Mouse (Mus musculus) intestine, embryonic 14.5 days (tissue): ENCODE measurements at regions not wholly inside any gene's neighbourhood (a gene's known extent, or its start where the extent isn't known, plus 50 kb on each side); places are given as distances from the start of the nearest gene placed in this dataset.

Source experiments
- ATAC-seq: fragments of 200-750 bp; cut with Nextera tagmentation; replicated peaks from 2 replicates; pipeline ENCODE4 v1.8.0; 2017; ENCODE audit warnings: low read depth, moderate number of reproducible peaks, moderate TSS enrichment, moderate library complexity; ENCODE audit not compliant: low FRiP score, low TSS enrichment
- DNase-seq: peaks from one replicate; pipeline ENCODE4 v3.0.0-alpha.2; 2018; ENCODE audit warnings: low spot score
- H3K27ac ChIP-seq: fragments of 300-500 bp; sonication (generic); 2 replicates; pipeline ENCODE4 v1.5.1; 2014; ENCODE audit warnings: low read depth, mild to moderate bottlenecking, control low read depth
- H3K27me3 ChIP-seq: fragments of 300-500 bp; sonication (generic); replicated peaks from 2 replicates; pipeline ENCODE4 v1.6.1; 2014; ENCODE audit warnings: low read length, control low read depth; ENCODE audit not compliant: control insufficient read depth, insufficient read depth
- H3K36me3 ChIP-seq: fragments of 300-500 bp; sonication (generic); 2 replicates; pipeline ENCODE4 v1.6.1; 2014; ENCODE audit warnings: low read length, control low read depth; ENCODE audit not compliant: control insufficient read depth, insufficient read depth
- H3K4me1 ChIP-seq: fragments of 300-500 bp; sonication (generic); replicated peaks from 2 replicates; pipeline ENCODE4 v1.6.1; 2014; ENCODE audit warnings: low read length, control low read depth, mixed read lengths; ENCODE audit not compliant: control insufficient read depth, insufficient read depth
- H3K4me2 ChIP-seq: fragments of 300-500 bp; sonication (generic); 2 replicates; pipeline ENCODE4 v1.6.1; 2014; ENCODE audit warnings: low read length
- H3K4me3 ChIP-seq: fragments of 300-500 bp; sonication (generic); 2 replicates; pipeline ENCODE4 v1.5.1; 2014; ENCODE audit warnings: low read depth, low read length, control low read depth, mixed read lengths
- H3K9ac ChIP-seq: fragments of 300-500 bp; sonication (generic); 2 replicates; pipeline ENCODE4 v1.6.1; 2014; ENCODE audit warnings: mild to moderate bottlenecking, low read length
- H3K9me3 ChIP-seq: fragments of 300-500 bp; sonication (generic); 2 replicates; pipeline ENCODE4 v1.6.1; 2016; ENCODE audit warnings: low read length, control low read depth; ENCODE audit not compliant: control insufficient read depth
- WGBS: fragments of 180-500 bp; shearing (Covaris S2); extraction: QIAGEN DNeasy Blood & Tissue Kit; methylation state at CpG from one replicate; pipeline ENCODE4 v1.1.7; 2014; 5-methylcytosine and 5-hydroxymethylcytosine counted together

DNA sequence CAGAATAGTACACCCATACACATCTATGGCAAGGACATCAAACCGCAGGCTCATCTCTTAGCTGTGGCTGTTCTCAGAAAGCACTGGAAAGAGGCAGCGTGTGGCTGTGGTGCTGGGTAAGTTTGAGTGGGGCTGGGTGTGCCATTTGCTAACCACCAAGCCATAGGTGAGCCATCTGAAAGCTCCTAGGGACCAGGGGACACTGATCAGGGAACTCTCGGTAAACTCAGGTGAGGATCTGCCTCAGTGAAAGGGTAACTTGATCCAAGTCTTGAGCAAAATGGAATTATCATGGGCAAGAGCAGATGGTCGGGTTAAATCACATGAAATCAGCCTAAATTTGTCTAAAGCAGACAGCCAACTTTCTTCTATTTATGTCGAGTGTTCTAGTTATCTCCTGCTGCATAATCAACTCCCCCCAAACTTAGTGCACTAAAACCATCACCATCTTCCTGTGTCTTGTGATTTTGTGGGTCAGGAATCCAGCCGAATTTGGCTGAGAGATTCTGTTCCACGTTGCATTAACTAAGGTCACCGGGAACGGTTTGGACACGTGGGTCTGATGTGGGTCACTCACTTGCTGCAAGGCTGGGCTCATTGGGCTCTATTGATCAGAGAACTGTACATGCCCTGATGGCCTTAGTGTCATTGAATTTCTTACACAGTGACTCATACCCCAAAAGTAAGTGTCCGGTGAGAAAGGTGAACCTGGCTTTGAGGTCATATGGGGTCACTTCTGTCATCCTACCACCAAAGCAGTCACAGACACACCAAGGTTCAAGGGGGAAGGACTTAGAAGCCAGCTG lies 78.9 kb upstream of the Hes1 start:
- 87% methylated on average over 11 of the region's 11 CpGs for WGBS

GRCm38 (mm10) chr16:29987595-29987994 lies 76.6 kb upstream of the Hes1 start:
- no peak overlapping the region for H3K27ac ChIP-seq
- no peak overlapping the region for H3K9ac ChIP-seq
- H3K27me3 ChIP-seq: no peaks in the 10 kb centered on the region
- DNase-seq: no peak
- no peaks in the 10 kb centered on the region for H3K36me3 ChIP-seq
- 82% methylated on average over 4 of the region's 4 CpGs for WGBS
- no peaks in the 10 kb centered on the region for H3K9me3 ChIP-seq
- 0 out of 2 replicates have a peak, but pooled peaks have one; percentile 57 for ATAC-seq
- H3K4me1 ChIP-seq: peaks cover 10% of the 10 kb centered on the region; the same call in 1 of the 2 replicates
- H3K4me2 ChIP-seq: no peak overlapping the region
- no peak overlapping the region for H3K4me3 ChIP-seq

More for the DNA sequence above, 78.9 kb upstream of the Hes1 start:
- no peak overlapping the region for H3K9ac ChIP-seq
- H3K27me3 ChIP-seq: no peaks in the 10 kb centered on the region
- no peak overlapping the region for H3K27ac ChIP-seq
- DNase-seq (no peak), ATAC-seq (no peak)
- no peaks in the 10 kb centered on the region for H3K36me3 ChIP-seq
- peaks cover 2% of the 10 kb centered on the region; the same call in 1 of the 2 replicates for H3K4me1 ChIP-seq
- H3K4me3 ChIP-seq: no peak overlapping the region
- no peaks in the 10 kb centered on the region for H3K9me3 ChIP-seq
- H3K4me2 ChIP-seq: no peak overlapping the region

DNA sequence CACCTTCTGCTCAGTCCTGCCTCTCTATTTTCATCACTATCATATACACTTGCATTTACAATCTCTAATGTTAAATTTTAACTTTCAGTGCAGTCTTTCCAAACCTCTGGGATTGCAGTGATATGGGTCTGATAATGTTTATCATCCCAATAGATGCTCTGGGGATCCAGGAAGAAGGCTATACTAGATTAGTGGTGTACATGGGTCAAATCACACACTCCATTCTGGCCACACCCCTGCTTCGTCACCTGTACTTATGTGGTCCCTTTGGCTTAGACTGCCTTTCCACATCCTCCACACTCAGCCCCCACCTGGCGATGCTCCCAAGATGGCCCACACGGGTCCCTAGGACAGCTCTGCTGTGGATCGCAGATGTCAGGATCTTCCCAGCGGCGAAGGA lies 76.2 kb upstream of the Hes1 start:
- H3K4me2 ChIP-seq: no peak overlapping the region
- peaks cover 10% of the 10 kb centered on the region; the same call in 1 of the 2 replicates for H3K4me1 ChIP-seq
- H3K27ac ChIP-seq: no peak overlapping the region
- no peaks in the 10 kb centered on the region for H3K9me3 ChIP-seq
- H3K4me3 ChIP-seq: no peak overlapping the region
- 87% methylated on average over 6 of the region's 6 CpGs for WGBS
- DNase-seq (no peak), ATAC-seq (no peak)
- H3K9ac ChIP-seq: no peak overlapping the region
- no peaks in the 10 kb centered on the region for H3K36me3 ChIP-seq
- H3K27me3 ChIP-seq: no peaks in the 10 kb centered on the region

GRCm38 (mm10) chr16:29989308-29989707 lies 74.9 kb upstream of the Hes1 start:
- H3K36me3 ChIP-seq: no peaks in the 10 kb centered on the region
- ATAC-seq (no peak), DNase-seq (no peak)
- H3K27ac ChIP-seq: no peak overlapping the region
- H3K9me3 ChIP-seq: no peaks in the 10 kb centered on the region
- no peak overlapping the region for H3K4me3 ChIP-seq
- no peak overlapping the region for H3K9ac ChIP-seq
- WGBS: 47% methylated on average over 1 of the region's 1 CpGs
- H3K4me2 ChIP-seq: no peak overlapping the region
- H3K4me1 ChIP-seq: peaks cover 10% of the 10 kb centered on the region; the same call in 1 of the 2 replicates
- no peaks in the 10 kb centered on the region for H3K27me3 ChIP-seq

DNA sequence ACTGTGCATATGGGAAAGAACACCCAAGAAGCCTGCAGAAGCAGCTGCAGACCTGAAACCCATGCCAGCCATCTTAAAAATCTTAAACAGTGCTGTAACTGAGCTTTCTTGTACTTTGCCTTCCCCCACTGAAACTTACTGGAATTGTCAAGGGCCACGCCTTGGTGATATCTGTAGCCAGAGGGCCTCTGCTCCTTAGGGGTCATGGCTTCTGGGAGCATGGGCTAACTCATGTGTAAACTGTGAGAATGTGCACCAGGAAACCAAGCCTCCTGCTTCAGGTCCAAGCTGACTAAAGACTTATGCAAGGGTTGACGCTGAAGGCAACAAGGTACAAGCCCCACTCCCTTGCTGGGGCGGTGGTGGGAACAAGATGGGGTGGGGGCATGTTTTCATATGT lies 73.8 kb upstream of the Hes1 start:
- Histone ChIP-seq H3K36me3 (no peaks in the 10 kb centered on the region), H3K9ac (no peak overlapping the region), H3K27ac (no peak overlapping the region), H3K9me3 (no peaks in the 10 kb centered on the region), H3K27me3 (no peaks in the 10 kb centered on the region), H3K4me1 (peaks cover 10% of the 10 kb centered on the region; the same call in 1 of the 2 replicates), H3K4me3 (no peak overlapping the region), H3K4me2 (no peak overlapping the region)
- ATAC-seq: no peak
- no peak for DNase-seq
- 58% methylated on average over 3 of the region's 3 CpGs for WGBS

GRCm38 (mm10) chr16:29990795-29991587 lies 73.2 kb upstream of the Hes1 start:
- 73% methylated on average over 9 of the region's 9 CpGs for WGBS
- Histone ChIP-seq H3K27ac (no peak overlapping the region), H3K27me3 (no peaks in the 10 kb centered on the region), H3K4me2 (no peak overlapping the region), H3K9me3 (no peaks in the 10 kb centered on the region), H3K36me3 (no peaks in the 10 kb centered on the region), H3K4me3 (no peak overlapping the region), H3K4me1 (peaks cover 12% of the 10 kb centered on the region), H3K9ac (no peak overlapping the region)
- ATAC-seq: no peak
- DNase-seq: no peak

DNA sequence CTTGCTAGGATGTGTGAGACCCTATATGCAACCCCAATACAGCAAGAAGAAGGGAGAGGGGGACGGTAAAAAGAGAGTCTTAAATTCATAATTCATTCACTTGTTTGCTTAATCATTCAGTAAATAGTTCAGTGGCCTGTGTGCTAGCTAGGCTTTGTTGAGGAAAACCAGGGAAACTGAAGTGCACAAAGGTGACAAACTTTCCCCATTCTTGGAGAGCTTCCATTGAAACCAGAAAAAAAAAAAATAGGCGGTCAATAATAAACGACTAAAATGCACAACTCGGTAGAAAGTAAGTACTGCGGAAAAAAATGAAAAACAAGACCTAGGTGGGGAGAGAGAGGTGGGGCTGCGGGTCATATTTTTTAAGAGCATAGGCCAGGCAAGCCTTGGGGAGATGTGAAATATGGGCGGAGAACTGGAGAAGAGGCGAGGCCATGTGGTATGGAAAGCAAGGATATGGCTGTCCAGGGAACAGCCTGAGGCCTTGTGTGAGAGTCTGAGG lies 72.3 kb upstream of the Hes1 start:
- Histone ChIP-seq H3K4me3 (no peak overlapping the region), H3K27me3 (no peaks in the 10 kb centered on the region), H3K9me3 (no peaks in the 10 kb centered on the region), H3K9ac (no peak overlapping the region), H3K4me1 (peaks cover 21% of the 10 kb centered on the region), H3K27ac (no peak overlapping the region), H3K36me3 (no peaks in the 10 kb centered on the region), H3K4me2 (no peak overlapping the region)
- WGBS: 78% methylated on average over 8 of the region's 8 CpGs
- no peak for DNase-seq
- ATAC-seq: no peak

- Histone ChIP-seq H3K4me1 (peaks cover 21% of the 10 kb centered on the region), H3K4me3 (no peak overlapping the region), H3K4me2 (no peak overlapping the region), H3K9ac (no peak overlapping the region), H3K36me3 (no peaks in the 10 kb centered on the region), H3K27ac (no peak overlapping the region), H3K9me3 (no peaks in the 10 kb centered on the region), H3K27me3 (no peaks in the 10 kb centered on the region)
- WGBS: 82% methylated on average over 7 of the region's 7 CpGs
- ATAC-seq: no peak
- no peak for DNase-seq
These were observed 71.1 kb upstream of the Hes1 start for GRCm38 (mm10) chr16:29993111-29993510.
